Mouse (Mus musculus) NIH3T3 (cell line): ENCODE data around the gene Tyro3.
A peak's percentile ranks its signal among the peaks of the same experiment; 100 is the strongest.

Experiments
- DNase-seq: peaks from one replicate; pipeline ENCODE4 v3.0.0-alpha.2; 2012; ENCODE audit warnings: low read depth

Tyro3 gene

DNA sequence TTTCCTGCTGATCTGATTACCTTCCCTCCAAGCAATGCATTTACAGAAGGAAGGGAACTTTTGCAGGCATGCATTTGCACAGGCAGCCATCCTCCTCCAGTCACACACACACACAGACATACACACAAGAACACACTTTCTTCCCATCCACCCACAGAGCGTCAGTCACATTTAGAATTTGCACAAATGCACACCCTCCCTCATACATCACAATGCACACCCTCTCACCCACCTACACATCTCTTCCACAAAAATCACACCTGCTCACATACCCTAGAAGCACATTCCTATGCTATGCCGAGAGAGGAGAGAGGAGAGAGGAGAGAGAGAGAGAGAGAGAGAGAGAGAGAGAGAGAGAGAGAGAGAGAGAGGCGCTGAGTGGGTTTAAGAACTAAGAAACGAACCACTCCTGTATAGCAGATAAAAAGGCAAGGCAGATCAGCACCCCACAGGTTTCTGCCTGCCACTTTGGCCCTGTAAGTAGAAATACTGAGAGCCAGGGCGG is at the start of gene Tyro3:
TSS of gene Tyro3 (plus strand) at position 455 of the 505 bp plus-strand sequence.
- no peak for DNase-seq

DNA sequence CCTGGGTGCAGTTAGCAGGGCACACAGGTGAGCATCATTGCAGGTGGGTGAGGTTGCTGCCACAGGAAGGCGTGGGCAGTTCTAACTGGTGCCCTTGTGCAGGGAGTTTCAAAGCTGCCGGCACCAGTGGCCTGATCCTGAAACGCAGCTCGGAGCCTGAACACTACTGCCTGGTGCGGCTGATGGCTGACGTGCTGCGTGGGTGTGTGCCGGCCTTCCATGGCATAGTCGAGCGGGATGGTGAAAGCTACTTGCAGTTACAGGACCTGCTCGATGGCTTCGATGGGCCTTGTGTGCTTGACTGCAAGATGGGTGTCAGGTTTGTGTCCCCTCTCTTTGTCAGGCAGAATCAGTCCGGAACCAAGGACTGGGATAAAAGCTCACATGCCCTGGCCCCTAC is 48.3 kb upstream of the Tyro3 start:
- DNase-seq, result no peak

DNA sequence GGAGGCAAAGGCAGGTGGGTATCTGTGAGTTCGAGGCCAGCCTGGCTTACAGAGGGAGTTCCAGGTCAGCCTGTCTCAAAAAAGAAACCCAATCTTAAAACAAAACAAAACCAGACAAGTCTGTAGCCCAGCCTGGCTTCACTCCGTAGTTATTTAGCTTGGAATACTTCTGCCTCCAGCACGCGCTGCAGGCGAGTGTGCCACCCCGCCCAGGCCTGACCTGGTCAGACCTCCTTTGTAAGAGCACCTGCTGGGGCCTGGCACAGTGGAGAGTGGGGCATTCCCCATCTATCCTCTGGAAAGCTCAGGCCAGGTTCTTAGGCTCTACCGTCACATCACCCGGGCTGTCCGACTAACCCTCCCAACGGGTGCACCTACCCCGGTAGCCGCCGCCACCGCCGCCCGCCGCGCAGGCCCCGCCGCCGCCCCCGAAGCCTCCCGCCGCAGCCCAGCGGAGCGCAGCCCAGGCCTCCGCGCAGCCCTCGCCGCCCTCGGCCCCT is 39.9 kb upstream of the Tyro3 start:
- DNase-seq, result no peak

DNA sequence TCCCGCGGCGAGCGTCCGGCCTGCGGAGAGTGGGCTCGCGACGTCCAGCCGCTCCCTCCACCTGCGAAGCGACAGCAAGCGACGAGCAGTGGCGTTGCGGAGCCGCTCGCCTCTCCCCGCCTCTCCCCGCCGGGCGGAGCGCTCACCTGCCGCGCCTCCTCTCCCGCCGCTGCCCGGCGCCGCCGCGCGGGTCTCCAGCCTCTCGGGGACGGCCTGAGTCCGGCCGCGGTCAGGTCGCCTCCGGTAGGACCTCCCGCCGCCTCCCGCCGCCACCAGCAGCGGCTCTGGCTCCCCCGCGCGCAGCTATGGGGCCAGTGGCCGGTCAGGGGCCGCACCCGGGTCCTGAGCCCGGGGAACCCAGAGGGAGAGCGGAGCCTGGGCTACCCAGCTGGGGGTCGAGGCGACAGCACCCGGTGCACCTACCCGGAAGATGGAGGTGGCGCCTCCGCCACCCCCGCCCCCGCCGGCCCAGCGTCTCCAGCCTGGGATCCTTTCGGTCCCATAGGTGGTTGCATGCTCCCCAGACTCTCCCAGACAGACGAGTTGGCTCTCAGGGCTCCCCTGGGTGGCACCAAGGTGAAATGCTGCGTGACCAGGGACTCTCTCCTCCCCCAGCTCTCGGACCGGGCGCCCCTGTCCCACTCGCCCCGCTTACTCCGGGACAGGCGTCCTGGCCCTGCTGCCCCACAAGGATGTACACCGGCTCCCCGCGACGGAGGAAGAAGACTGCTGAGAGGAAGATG is 39.3 kb upstream of the Tyro3 start:
- no peak for DNase-seq

DNA sequence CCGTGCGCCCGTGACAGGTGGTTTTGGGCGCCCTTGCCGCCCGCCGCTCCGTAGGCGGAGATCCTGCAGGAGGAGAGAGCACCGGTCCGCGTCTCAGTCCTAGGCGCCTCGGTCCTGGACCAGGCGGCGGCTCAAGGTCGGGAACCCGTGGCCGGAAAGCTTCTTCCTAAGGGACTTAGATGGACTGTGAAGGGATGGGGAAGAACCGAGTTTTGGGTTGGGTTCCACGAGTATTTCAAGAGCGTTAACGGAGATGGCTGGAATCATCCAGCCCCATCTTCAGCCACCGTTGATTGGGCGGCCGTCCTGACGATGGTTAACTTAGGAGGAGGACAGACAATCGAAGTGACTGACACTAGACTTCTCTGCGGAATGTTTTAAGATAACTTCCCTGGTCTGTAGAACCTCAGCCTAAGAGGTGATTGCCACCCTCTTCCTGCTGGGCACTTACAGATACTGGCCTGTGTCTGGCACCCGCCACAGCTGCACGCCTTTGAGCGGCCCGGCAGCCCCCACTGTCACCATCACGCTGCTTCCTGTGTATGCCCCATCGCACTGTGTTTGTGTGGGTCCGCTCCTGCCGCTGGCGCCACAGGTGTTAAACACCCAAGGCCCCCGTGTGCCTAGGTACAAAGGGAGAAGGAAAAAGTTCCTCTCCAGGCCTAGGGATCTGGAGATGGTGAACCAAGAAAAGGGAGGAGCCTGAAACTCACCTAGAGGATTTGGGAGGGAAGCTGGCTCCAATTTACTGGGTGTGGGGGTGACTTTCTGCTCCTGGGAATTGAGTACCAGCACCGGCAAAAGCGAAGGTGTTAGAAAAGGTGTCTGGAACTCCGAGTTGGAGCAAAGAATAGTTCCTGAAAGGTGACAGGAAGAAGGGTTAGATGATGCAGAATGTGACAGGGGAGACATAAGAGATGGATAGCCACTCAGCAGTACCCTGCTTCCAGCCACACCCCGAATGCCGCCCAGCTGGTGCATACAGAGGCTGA is 38.4 kb upstream of the Tyro3 start:
- DNase-seq, result no peak

DNA sequence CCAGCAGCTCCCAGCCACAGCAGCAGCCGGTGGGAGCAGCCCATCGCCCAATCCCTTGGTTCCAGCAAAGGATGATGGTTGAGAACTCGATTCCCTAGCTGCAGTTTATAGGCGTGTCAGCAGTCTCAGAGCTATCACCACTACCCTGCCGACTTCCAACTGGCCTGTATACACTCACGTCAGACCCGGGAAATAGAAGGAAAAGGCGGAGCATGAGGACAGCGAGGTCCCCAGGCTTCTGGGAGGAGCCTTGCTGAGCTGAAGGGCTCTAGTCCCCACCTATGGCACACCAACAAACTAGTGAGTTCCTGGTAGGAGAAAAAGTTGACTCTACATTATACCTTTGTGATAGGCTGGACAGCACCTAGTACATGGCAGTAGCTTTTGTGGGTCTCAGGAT is 37.3 kb upstream of the Tyro3 start, which contains the start of gene Ltk:
TSS of gene Ltk (minus strand) at position 181 of the 400 bp plus-strand sequence.
- DNase-seq, result no peak

DNA sequence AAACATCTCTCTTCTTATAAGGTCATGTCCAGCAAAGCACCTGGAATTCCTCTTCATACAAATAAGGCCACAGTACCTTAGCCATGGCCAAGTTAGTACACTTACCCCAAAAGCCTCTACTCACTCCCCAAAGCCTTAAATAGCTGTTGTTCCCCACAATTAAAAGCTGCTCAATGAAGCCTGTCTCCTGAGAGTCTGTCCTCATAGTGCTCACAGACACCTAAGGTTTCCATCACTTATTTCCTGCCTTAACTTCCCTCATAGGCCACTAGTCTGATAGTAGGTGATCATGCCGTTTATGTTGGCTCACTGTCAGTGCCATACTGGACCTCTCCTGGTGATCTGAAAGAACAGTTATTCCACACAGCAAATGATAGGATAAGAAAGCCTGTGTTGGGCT is 35.3 kb upstream of the Tyro3 start:
- DNase-seq, result no peak

DNA sequence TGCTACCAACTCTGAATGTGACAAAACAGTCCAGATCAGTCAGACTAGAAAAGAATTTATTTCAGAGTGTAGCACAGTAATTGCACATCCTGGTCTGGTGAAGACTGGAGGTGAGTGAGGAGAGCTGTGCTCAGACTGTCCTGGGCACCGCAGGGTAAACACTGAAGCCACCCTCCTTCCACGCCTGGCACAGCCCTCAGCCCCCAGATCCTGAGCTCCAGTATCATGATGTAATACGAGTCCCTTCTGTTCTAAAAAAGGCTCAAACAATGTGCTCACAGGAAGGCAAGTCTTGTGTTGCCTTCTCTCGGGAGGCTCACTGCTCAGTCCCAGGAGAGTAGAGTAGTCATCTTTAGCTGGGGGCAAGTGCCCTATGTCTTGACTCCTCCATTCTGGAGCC is 33.6 kb upstream of the Tyro3 start:
- DNase-seq, result no peak

DNA sequence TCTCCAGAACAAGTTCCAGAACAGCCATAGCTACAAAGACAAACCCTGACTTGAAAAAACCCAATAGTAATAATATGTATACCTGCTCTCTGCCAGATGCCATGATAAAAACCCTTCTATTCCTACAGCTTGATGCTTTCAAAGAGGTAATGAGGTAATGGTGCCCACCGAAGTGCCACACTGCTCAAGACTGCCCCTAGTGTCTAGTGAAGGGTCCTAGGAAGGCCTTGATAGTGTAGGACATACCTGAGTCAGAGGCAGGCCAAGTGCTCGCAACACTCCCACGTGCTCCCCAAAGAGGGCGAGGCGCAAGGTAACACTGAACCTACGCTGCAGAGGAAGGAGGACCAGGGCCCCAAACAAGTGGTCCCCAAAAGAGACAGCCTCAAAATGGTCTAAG is 30.3 kb upstream of the Tyro3 start:
- DNase-seq, result no peak

DNA sequence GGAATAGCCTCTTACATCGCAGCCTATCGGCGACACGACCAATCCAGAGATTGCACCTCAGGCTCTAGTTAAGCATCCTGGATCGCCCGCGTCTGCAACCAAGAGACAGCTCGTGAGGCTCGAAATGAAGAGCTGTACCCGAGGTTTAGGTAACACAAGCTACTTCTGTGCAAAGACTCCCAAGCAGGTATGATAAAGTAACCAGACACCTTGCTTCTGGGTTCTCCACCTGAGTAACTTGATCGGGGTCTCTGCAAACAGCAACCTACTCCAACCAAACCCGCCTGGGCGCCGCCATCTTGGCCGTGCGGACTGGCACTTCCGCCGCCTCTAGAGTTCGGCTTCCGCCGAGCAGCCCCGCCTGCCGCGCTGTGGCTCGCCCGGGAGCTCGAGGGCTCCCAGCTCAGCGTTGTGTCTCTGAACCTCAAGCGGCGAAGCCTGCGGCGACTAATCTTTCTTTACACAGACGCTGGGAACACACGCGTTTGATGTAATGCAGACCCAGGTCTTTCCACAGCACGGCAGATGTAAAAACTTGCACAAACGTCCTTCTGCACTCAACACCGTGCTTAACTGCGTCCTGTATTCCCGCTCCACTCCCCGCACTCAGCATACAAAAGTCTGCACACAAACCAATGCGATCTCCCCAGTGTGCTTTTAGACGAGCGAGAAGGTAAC is 10.2 kb upstream of the Tyro3 start, which contains the start of gene Rpap1:
TSS of gene Rpap1 (minus strand) at position 332 of the 678 bp plus-strand sequence.
- peak; percentile 87 for DNase-seq

DNA sequence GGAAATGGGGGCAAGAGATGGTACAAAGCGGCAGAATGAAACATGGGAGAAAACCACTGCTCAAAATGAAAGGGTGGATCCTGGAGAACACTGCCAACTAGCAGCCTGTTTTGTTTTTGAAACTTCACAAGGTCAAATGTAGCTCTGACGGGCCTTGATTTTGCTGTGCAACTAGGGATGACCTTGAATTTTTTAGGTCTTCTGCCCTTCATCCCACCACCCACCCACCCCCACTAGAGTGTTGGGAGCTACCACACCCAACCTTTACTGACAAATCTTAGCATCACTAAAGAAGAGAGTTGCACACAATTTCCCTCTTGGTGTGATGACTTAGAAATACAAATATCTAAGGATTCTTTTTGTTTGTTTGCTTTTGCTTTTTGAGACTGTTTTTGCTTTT is 7.5 kb upstream of the Tyro3 start:
- no peak for DNase-seq

DNA sequence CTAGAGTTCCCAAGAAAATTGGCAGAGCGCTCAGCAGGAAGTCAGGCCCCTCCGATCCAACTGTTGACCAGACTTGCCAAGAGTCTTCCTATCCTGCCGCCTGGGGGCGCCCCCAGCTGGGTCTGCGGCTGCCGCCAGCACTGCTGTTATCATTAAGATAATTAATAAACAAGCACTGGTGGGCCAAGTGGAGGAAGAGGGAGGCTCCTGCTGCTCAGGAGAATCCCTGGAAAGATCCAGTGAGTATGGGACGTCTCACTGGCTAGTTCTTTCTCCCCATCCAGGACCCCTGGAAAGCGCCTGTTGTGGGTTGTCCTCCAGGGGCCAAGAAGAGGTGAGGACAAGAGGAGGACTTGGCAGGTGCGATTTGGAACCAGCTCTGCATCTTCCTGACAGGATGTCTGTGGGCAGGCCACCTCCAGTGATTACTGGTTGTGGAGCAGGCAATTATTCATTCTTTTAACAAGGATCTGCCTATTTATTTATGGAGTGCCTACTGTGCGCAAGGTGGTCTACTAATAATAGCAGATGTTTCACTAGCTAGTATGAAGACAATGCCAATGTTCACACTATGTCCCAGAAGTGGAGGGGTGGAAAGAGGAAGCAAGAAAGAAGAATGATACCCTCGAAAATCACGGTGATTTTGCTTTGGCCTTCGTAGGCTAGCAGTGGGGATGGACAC is 854 bp downstream of the Tyro3 start:
- peak; percentile 67 for DNase-seq

DNA sequence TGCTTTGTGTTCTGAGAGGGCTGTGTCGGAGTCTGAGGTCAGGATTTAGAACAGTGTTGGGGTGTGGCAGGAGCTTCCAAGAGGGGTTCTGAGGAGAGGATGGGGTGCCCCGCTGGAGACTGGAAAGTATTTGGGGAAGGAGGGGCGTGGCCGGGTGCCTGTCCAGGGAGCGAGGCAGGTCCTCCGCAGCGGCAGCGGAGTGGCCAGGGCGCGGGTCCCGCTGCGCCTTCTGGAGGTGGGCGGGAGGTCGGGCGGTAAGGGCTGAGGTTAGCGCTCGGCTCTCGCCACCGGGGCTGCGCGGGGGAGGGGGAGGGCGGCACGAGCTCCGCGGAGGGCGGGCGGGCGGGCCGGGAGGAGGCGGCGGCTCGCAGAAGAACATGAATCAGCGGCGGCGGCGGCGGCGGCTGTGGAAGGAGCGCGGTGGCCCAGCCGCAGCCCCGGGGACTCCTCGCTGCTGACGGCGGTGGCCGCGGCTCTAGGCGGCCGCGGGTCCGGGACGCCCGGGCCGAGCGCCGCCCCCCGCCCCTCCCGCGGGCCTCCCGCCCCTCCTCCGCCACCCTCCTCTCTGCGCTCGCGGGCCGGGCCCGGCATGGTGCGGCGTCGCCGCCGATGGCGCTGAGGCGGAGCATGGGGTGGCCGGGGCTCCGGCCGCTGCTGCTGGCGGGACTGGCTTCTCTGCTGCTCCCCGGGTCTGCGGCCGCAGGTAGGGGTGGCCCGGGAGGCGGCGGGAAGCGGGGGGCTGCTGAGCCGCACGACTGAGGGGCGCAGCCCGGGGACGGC is 1.8 kb downstream of the Tyro3 start:
- DNase-seq, result peak; percentile 44

DNA sequence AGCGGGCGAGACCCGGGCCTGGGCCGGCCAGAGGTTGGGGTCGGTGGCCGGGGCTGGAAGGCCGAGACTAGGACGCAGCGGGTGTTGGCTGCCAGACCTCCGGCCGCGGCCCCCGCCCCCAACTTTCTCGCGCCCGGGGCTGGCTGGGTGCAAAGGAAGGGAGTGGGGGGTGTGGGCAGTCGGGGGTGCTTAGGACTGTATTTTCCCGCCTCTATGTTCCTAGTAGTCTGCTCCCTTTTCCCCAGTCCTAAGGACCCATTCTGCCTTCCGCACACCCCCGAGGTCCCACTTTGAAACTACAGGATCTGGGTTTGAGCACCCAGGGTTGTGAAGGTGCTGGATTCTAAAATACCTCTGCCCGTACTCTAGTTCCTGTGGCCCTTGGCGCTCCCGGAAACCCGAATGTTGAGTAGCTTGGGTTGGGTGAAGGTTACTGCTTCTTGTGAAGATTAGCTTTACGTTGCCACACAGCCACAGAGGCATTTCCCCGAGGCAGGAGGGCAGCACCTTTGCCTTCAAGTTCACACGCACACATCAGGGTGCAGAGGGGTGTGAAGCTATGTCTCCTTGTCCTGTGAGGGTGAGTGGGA is 2.5 kb downstream of the Tyro3 start:
- peak; percentile 10 for DNase-seq

DNA sequence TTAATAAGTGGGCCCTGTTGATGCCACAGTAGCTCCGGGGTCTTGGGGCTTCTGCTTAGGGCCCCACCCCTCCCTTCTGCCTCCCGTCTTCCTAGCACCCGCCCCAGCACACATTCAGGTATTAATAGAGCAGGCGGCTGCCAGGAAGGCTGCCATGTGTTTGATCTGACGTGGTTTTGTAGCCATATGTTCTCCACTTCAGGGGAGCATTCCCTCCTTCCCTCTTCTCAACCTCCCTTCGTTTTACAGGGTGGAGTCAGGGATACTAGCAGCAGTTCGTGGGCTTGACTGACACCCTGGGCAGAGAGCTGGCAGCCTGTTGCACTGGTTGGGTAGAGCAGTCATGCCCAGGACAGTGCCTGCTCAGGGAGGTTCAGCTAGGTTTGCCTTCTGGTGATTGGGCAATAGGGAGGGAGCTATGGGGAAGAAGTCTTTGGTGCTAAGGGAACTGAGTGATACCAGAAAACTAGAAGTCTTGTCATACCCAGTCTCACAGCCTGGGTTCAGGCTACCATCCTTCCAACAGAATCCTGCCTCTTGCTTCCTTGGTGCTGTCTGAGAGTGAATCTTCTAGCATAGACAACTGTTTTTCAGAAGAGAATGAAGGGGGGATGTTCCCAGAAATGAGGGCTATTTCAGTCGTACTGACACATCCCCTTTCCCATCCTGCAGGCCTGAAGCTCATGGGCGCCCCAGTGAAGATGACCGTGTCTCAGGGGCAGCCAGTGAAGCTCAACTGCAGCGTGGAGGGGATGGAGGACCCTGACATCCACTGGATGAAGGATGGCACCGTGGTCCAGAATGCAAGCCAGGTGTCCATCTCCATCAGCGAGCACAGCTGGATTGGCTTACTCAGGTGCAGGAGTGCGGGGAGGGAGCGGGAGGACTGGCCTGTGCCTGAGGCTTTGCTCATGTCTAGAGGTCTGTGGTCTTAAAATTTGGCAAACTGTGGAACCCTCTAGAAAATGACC is 3.6 kb downstream of the Tyro3 start:
- DNase-seq, result no peak

DNA sequence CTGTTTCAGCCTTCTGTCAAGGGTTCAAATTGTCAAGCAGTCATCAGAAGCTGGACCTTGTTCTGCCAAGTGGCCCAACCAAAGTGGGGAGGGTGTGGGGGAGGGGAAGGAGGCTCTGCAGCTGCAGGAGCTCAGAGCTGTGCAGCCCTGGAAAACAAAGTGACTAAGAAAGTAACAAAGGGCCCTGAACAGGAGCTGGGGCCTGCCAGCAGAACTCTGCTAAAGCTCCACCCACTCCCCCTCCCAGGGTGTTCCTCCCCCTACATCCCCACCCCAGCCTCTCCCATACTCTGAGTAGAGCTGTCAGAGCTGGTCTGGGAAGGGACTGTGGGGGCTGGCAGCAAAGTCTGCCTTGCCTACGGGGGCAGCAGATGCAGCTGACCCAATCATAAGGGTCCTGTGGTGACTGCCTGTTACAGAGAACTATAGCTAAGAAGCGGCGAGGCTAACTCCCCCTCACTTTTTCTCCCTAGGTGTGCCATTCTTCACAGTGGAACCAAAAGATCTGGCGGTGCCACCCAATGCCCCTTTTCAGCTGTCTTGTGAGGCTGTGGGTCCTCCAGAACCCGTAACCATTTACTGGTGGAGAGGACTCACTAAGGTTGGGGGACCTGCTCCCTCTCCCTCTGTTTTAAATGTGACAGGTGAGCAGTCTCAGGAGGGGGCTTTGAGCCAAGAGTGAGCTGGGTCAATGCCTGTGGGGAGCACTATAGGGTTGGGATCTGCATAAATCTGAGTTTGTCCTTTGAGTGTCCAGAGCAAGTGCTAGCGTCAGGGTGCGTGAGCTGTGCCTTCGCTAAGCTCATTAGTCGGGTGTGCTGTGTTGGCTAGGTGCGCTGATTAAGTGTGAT is 5.5 kb downstream of the Tyro3 start:
- peak; percentile 49 for DNase-seq

DNA sequence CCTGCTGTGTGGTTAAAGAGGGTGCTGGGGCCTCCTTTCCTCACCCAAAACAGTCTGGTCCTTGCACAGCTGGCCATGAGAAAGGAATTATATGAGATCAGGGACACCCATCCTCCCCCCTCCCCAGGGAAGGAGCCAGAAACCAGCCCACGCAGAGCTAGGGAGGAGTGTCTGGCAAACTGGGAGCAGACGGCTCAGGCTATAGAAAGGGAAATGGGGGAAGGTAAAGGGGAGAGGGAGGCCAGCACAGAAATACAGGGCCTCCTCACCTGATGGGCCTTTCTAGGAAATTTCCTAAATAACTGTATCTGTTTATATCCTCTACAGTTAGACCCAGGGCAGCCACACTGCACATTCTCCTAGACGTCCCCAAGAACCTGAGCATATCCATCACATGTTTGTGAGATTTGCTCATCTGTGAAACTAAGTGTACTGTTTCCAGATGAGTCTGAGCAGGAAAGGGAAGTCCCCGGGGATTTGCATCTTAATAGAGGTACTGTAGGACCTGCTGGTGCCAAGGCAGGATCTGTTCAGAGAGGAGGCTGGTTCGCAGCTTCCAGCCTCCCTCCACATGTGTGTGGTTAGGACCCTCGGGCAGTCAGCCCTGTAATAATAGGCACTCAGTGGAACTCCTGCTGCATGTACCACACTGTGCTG is 6.2 kb downstream of the Tyro3 start:
- peak; percentile 15 for DNase-seq

DNA sequence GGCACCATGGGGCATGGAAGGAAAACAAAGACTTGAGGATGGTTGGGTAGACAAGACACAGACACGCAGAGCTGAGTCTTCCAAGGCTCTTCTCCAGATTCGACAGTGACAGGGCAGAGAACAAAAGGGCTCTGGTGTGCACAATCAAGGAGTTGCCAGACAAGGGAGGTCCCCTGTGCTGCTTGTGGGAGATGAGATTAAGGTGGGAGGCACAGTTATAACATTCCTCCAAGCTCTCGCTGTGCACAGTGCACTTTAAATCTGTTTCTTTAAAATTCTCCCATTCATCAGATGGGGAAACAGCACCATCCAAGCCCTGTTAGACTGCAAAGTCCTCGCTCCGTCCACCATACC is 6.7 kb downstream of the Tyro3 start:
- DNase-seq, result no peak
